Mouse (Mus musculus) intestine, embryonic 15.5 days (tissue): ENCODE data around the gene Gm29427. TPM values are rescaled to one million over a fixed set of nuclear protein-coding genes. Genes with fewer than 3 reads are reported as not detected.
A peak's percentile ranks its signal among the peaks of the same experiment; 100 is the strongest.

Source experiments
- ATAC-seq: fragments of 200-750 bp; cut with Nextera tagmentation; 2 replicates; pipeline ENCODE4 v1.8.0; 2017; ENCODE audit warnings: moderate TSS enrichment, moderate library complexity
- H3K27ac ChIP-seq: fragments of 300-500 bp; sonication (generic); 2 replicates; pipeline ENCODE4 v1.5.1; 2015; ENCODE audit warnings: mild to moderate bottlenecking, inconsistent platforms
- H3K27me3 ChIP-seq: fragments of 300-500 bp; sonication (generic); replicated peaks from 2 replicates; pipeline ENCODE4 v1.6.1; 2015; ENCODE audit warnings: inconsistent platforms
- H3K36me3 ChIP-seq: fragments of 300-500 bp; sonication (generic); 2 replicates; pipeline ENCODE4 v1.6.1; 2015; ENCODE audit warnings: inconsistent platforms
- H3K4me1 ChIP-seq: fragments of 300-500 bp; sonication (generic); replicated peaks from 2 replicates; pipeline ENCODE4 v1.6.1; 2015; ENCODE audit warnings: inconsistent platforms
- H3K4me2 ChIP-seq: fragments of 300-500 bp; sonication (generic); replicated peaks from 2 replicates; pipeline ENCODE4 v1.6.1; 2015; ENCODE audit warnings: mild to moderate bottlenecking, inconsistent platforms
- H3K4me3 ChIP-seq: fragments of 300-500 bp; sonication (generic); replicated peaks from 2 replicates; pipeline ENCODE4 v1.5.1; 2015; ENCODE audit warnings: inconsistent platforms
- H3K9ac ChIP-seq: fragments of 300-500 bp; sonication (generic); 2 replicates; pipeline ENCODE4 v1.6.1; 2015; ENCODE audit warnings: inconsistent platforms
- H3K9me3 ChIP-seq: fragments of 300-500 bp; sonication (generic); 2 replicates; pipeline ENCODE4 v1.6.1; 2016; ENCODE audit warnings: inconsistent platforms
- WGBS: fragments of 180-500 bp; shearing (Covaris S2); methylation state at CpG from one replicate; pipeline ENCODE4 v1.1.7; 2015; 5-methylcytosine and 5-hydroxymethylcytosine counted together
- polyA plus RNA-seq: library from polyadenylated mRNA; unstranded; fragments of >200 nt; fragmentation: Nextera tagmentation; extraction: Ambion mirVana; gene quantifications from 2 replicates; pipeline ENCODE4 v1.2.1, GENCODE M21; 2015

The Gm29427 gene
- not detected in 2 replicates for polyA plus RNA-seq

- peak within 1 kb of the TSS; percentile 81 for H3K4me3 ChIP-seq
- H3K9me3 ChIP-seq = no peaks in the 10 kb centered on the region
- 0 out of 2 replicates have a peak, but pooled peaks cover 3% of the 10 kb centered on the region for H3K36me3 ChIP-seq
- peak; percentile 97 for ATAC-seq
- no peaks in the 10 kb centered on the region for H3K27me3 ChIP-seq
- peaks cover 6% of the 10 kb centered on the region; the same call in 1 of the 2 replicates for H3K4me1 ChIP-seq
- peak within 1 kb of the TSS; percentile 86 for H3K4me2 ChIP-seq
- under 1% methylated on average over 38 of the region's 38 CpGs for WGBS
- H3K27ac ChIP-seq = peak within 1 kb of the TSS; percentile 74
- H3K9ac ChIP-seq = peak within 1 kb of the TSS; percentile 93
These were observed at the start of gene Gm29427 for GRCm38 (mm10) chr1:130715561-130716217. Gene Gm29427 (minus strand): TSS chr1:130715799.

- H3K27ac ChIP-seq = peak overlapping the region; percentile 49; the same call in 1 of the 2 replicates
- no peak overlapping the region for H3K9ac ChIP-seq
- H3K36me3 ChIP-seq = no peaks in the 10 kb centered on the region
- H3K4me2 ChIP-seq = peak overlapping the region; percentile 41
- peak; percentile 91 for ATAC-seq
- H3K4me3 ChIP-seq = no peak overlapping the region
- 54% methylated on average over 12 of the region's 12 CpGs for whole genome bisulfite sequencing
- no peaks in the 10 kb centered on the region for H3K27me3 ChIP-seq
- no peaks in the 10 kb centered on the region for H3K9me3 ChIP-seq
- H3K4me1 ChIP-seq = 0 out of 2 replicates have a peak, but pooled peaks cover 3% of the 10 kb centered on the region
These were observed 48.4 kb upstream of the Gm29427 start for GRCm38 (mm10) chr1:130764027-130764461.

- H3K4me1 ChIP-seq = 0 out of 2 replicates have a peak, but pooled peaks cover 3% of the 10 kb centered on the region
- no peak for ATAC-seq
- no peak overlapping the region for H3K9ac ChIP-seq
- no peak overlapping the region for H3K27ac ChIP-seq
- H3K27me3 ChIP-seq = no peaks in the 10 kb centered on the region
- no peak overlapping the region for H3K4me2 ChIP-seq
- 61% methylated on average over 3 of the region's 3 CpGs for WGBS
- H3K4me3 ChIP-seq = no peak overlapping the region
- H3K36me3 ChIP-seq = no peaks in the 10 kb centered on the region
- H3K9me3 ChIP-seq = no peaks in the 10 kb centered on the region
These were observed 46.6 kb upstream of the Gm29427 start for GRCm38 (mm10) chr1:130762045-130762760.

- no peak overlapping the region for H3K27ac ChIP-seq
- 0 out of 2 replicates have a peak, but pooled peaks cover 3% of the 10 kb centered on the region for H3K4me1 ChIP-seq
- 59% methylated on average over 1 of the region's 1 CpGs for WGBS
- ATAC-seq = no peak
- no peaks in the 10 kb centered on the region for H3K27me3 ChIP-seq
- no peaks in the 10 kb centered on the region for H3K36me3 ChIP-seq
- H3K4me3 ChIP-seq = no peak overlapping the region
- H3K9me3 ChIP-seq = no peaks in the 10 kb centered on the region
- no peak overlapping the region for H3K4me2 ChIP-seq
- H3K9ac ChIP-seq = no peak overlapping the region
These were observed 46.0 kb upstream of the Gm29427 start for GRCm38 (mm10) chr1:130761597-130761996.

GRCm38 (mm10) chr1:130759689-130760088 is 44.1 kb upstream of the Gm29427 start:
- Histone ChIP-seq H3K27ac (no peak overlapping the region), H3K9ac (no peak overlapping the region), H3K27me3 (no peaks in the 10 kb centered on the region), H3K4me2 (no peak overlapping the region), H3K36me3 (no peaks in the 10 kb centered on the region), H3K9me3 (no peaks in the 10 kb centered on the region), H3K4me3 (no peak overlapping the region), H3K4me1 (0 out of 2 replicates have a peak, but pooled peaks cover 3% of the 10 kb centered on the region)
- WGBS = 47% methylated on average over 9 of the region's 9 CpGs
- ATAC-seq = no peak

GRCm38 (mm10) chr1:130746819-130747218 is 31.2 kb upstream of the Gm29427 start:
- WGBS = 75% methylated on average over 3 of the region's 3 CpGs
- ATAC-seq = no peak
- no peak overlapping the region for H3K27ac ChIP-seq
- H3K9ac ChIP-seq = no peak overlapping the region
- no peaks in the 10 kb centered on the region for H3K27me3 ChIP-seq
- H3K36me3 ChIP-seq = no peaks in the 10 kb centered on the region
- H3K4me1 ChIP-seq = no peaks in the 10 kb centered on the region; the same call in 1 of the 2 replicates
- no peak overlapping the region for H3K4me2 ChIP-seq
- no peak overlapping the region for H3K4me3 ChIP-seq
- H3K9me3 ChIP-seq = no peaks in the 10 kb centered on the region

GRCm38 (mm10) chr1:130745591-130745990 is 30.0 kb upstream of the Gm29427 start:
- H3K27ac ChIP-seq = no peak overlapping the region
- 99% methylated on average over 3 of the region's 3 CpGs for WGBS
- no peaks in the 10 kb centered on the region for H3K36me3 ChIP-seq
- H3K9ac ChIP-seq = no peak overlapping the region
- no peaks in the 10 kb centered on the region for H3K27me3 ChIP-seq
- H3K4me2 ChIP-seq = no peak overlapping the region
- no peak overlapping the region for H3K4me3 ChIP-seq
- H3K9me3 ChIP-seq = no peaks in the 10 kb centered on the region
- peaks cover 10% of the 10 kb centered on the region; the same call in 1 of the 2 replicates for H3K4me1 ChIP-seq
- ATAC-seq = peak; percentile 42; the same call in 1 of the 2 replicates

GRCm38 (mm10) chr1:130744961-130745360 is 29.4 kb upstream of the Gm29427 start:
- Histone ChIP-seq H3K27me3 (no peaks in the 10 kb centered on the region), H3K4me1 (peaks cover 16% of the 10 kb centered on the region; the same call in 1 of the 2 replicates), H3K9me3 (no peaks in the 10 kb centered on the region), H3K4me3 (no peak overlapping the region), H3K9ac (no peak overlapping the region), H3K27ac (no peak overlapping the region), H3K36me3 (no peaks in the 10 kb centered on the region), H3K4me2 (no peak overlapping the region)
- ATAC-seq = no peak
- 87% methylated on average over 5 of the region's 5 CpGs for WGBS

GRCm38 (mm10) chr1:130744217-130744616 is 28.6 kb upstream of the Gm29427 start:
- H3K4me2 ChIP-seq = no peak overlapping the region
- no peaks in the 10 kb centered on the region for H3K27me3 ChIP-seq
- WGBS = 65% methylated on average over 2 of the region's 2 CpGs
- no peaks in the 10 kb centered on the region for H3K9me3 ChIP-seq
- no peak overlapping the region for H3K27ac ChIP-seq
- peaks cover 16% of the 10 kb centered on the region; the same call in 1 of the 2 replicates for H3K4me1 ChIP-seq
- H3K36me3 ChIP-seq = no peaks in the 10 kb centered on the region
- no peak overlapping the region for H3K4me3 ChIP-seq
- ATAC-seq = peak; percentile 26; the same call in 1 of the 2 replicates
- no peak overlapping the region for H3K9ac ChIP-seq

- H3K4me3 ChIP-seq = no peak overlapping the region
- H3K27me3 ChIP-seq = no peaks in the 10 kb centered on the region
- H3K27ac ChIP-seq = peak overlapping the region; percentile 1; the same call in 1 of the 2 replicates
- H3K9ac ChIP-seq = no peak overlapping the region
- peaks cover 16% of the 10 kb centered on the region; the same call in 1 of the 2 replicates for H3K4me1 ChIP-seq
- no peaks in the 10 kb centered on the region for H3K36me3 ChIP-seq
- WGBS = 59% methylated on average over 1 of the region's 1 CpGs
- H3K9me3 ChIP-seq = no peaks in the 10 kb centered on the region
- ATAC-seq = 0 out of 2 replicates have a peak, but pooled peaks have one; percentile 21
- no peak overlapping the region for H3K4me2 ChIP-seq
These were observed 28.2 kb upstream of the Gm29427 start for GRCm38 (mm10) chr1:130743775-130744174.

GRCm38 (mm10) chr1:130742201-130742600 is 26.6 kb upstream of the Gm29427 start:
- Histone ChIP-seq H3K4me1 (peaks cover 21% of the 10 kb centered on the region; the same call in 1 of the 2 replicates), H3K4me3 (no peak overlapping the region), H3K9ac (no peak overlapping the region), H3K4me2 (no peak overlapping the region), H3K27ac (no peak overlapping the region), H3K9me3 (no peaks in the 10 kb centered on the region), H3K27me3 (no peaks in the 10 kb centered on the region), H3K36me3 (no peaks in the 10 kb centered on the region)
- 81% methylated on average over 7 of the region's 7 CpGs for WGBS
- ATAC-seq = no peak
